Mouse (Mus musculus) G1E (cell line): Measurements from ENCODE around the gene Keg1.

ENCODE experiments used
- CTCF ChIP-seq: IDR thresholded peaks from 2 replicates; pipeline ENCODE4 v1.5.1; 2012; ENCODE audit warnings: low read depth, low read length, inconsistent platforms, mixed read lengths
- GATA1 ChIP-seq: IDR thresholded peaks from 2 replicates; pipeline ENCODE4 v1.6.1; 2012; ENCODE audit warnings: borderline replicate concordance, low read length, inconsistent platforms, mixed read lengths
- GATA2 ChIP-seq: IDR thresholded peaks from 2 replicates; pipeline ENCODE4 v1.6.1; 2012; ENCODE audit warnings: low read depth, low read length, inconsistent platforms, borderline replicate concordance
- POLR2AphosphoS5 ChIP-seq: IDR thresholded peaks from 2 replicates; pipeline ENCODE4 v1.6.1; 2012; ENCODE audit warnings: low read depth, low read length, inconsistent platforms; ENCODE audit not compliant: insufficient replicate concordance
- TAL1 ChIP-seq: conservative IDR thresholded peaks from 2 replicates; pipeline ENCODE4 v1.6.1; 2012; ENCODE audit warnings: low read depth, low read length, inconsistent platforms, mixed read lengths

DNA sequence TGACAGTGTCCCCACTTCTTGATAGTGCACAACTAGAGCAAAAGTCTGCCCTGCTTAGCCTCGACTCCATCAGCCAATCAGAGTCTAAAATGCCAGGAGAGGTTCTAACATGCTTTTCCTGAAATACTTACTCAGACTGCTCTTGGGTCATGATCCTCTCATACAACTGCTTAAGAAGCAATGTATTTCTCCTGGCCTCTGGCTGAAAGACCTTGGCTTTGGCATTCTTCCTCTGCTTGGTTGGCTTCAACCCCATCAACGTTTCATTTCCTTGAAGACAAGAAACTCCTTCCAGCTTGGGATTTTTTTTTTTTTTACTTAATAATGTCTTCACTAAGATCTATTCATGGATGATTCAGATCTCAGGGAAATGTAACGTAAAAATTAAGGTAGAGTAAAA, 60.7 kb downstream of the Keg1 start:
- no peak for TF ChIP-seq CTCF
- TF ChIP-seq POLR2AphosphoS5: no peak
- TF ChIP-seq GATA1: no peak
- TF ChIP-seq TAL1: no peak
- TF ChIP-seq GATA2: no peak
